Mouse (Mus musculus): ENCODE measurements around the gene Cmss1. TPM values are rescaled to one million over a fixed set of nuclear protein-coding genes. Genes with fewer than 3 reads are reported as not detected.

Cmss1 gene
- total and polyA plus RNA-seq, 2 experiments from 2014 or later = 17.0 to 50.3 TPM

- peaks cover 13% of the 10 kb centered on the region for H3K4me1 ChIP-seq (ENCODE audit: control insufficient read depth, insufficient read depth)
- H3K4me3 ChIP-seq (ENCODE audit: low read depth, low read length) = no peak overlapping the region
- TF ChIP-seq EP300 (IDR thresholded peaks at IDR 0.05; ENCODE audit: low read depth) (no peak), CTCF (IDR thresholded peaks at IDR 0.05; ENCODE audit: low read depth) (no peak)
- DNase-seq (ENCODE audit: low spot score) = no peak
- no peak overlapping the region for H3K9ac ChIP-seq (replicated peaks; ENCODE audit: low read depth, low read length)
- H3K9me3 ChIP-seq (replicated peaks; ENCODE audit: control insufficient read depth, low read length) = no peaks in the 10 kb centered on the region
- 87% methylated on average over 5 of the region's 5 CpGs for WGBS
- ATAC-seq (ENCODE audit: insufficient read depth, low read depth) = no peak
- H3K27me3 ChIP-seq (ENCODE audit: control insufficient read depth, insufficient read depth, low read length) = no peaks in the 10 kb centered on the region
- H3K36me3 ChIP-seq (replicated peaks; ENCODE audit: control insufficient read depth, insufficient read depth, low read length) = no peaks in the 10 kb centered on the region
- no peak overlapping the region for H3K4me2 ChIP-seq (ENCODE audit: low read depth, low read length)
- no peak overlapping the region for H3K27ac ChIP-seq (ENCODE audit: low read depth)
Measured at GRCm38 (mm10) chr16:57486266-57486665, 120.4 kb downstream of the Cmss1 start.

DNA sequence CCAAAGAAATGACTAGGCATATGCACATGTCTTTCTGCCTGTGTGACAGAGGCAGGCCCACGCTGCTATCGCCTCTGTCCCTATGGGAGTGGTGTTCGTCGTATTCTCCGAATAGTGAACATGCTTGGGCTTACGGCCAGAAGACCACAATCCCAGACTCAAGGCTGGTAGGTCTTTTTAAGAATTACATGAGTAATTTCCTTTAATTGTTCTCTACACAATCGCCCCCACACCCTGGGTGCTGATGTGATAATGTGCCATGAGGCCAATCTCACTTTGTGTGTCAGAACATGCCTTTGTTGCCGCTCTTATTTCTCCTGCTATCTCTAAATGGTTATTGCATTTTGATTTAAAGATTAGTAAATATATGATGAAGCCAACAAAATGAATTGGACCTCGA lies 121.4 kb downstream of the Cmss1 start:
- Histone ChIP-seq H3K36me3 (replicated peaks; ENCODE audit: control insufficient read depth, insufficient read depth, low read length) (no peaks in the 10 kb centered on the region), H3K9me3 (replicated peaks; ENCODE audit: control insufficient read depth, low read length) (no peaks in the 10 kb centered on the region), H3K27me3 (ENCODE audit: control insufficient read depth, insufficient read depth, low read length) (no peaks in the 10 kb centered on the region), H3K4me2 (ENCODE audit: low read depth, low read length) (no peak overlapping the region), H3K4me3 (ENCODE audit: low read depth, low read length) (no peak overlapping the region), H3K9ac (replicated peaks; ENCODE audit: low read depth, low read length) (no peak overlapping the region), H3K4me1 (ENCODE audit: control insufficient read depth, insufficient read depth) (peaks cover 16% of the 10 kb centered on the region), H3K27ac (ENCODE audit: low read depth) (no peak overlapping the region)
- no peak for TF ChIP-seq EP300 (IDR thresholded peaks at IDR 0.05; ENCODE audit: low read depth)
- TF ChIP-seq CTCF (IDR thresholded peaks at IDR 0.05; ENCODE audit: low read depth) = no peak
- 49% methylated on average over 9 of the region's 9 CpGs for WGBS
- ATAC-seq (ENCODE audit: insufficient read depth, low read depth) = peak; percentile 78
- DNase-seq (ENCODE audit: low spot score) = peak; percentile 60

DNA sequence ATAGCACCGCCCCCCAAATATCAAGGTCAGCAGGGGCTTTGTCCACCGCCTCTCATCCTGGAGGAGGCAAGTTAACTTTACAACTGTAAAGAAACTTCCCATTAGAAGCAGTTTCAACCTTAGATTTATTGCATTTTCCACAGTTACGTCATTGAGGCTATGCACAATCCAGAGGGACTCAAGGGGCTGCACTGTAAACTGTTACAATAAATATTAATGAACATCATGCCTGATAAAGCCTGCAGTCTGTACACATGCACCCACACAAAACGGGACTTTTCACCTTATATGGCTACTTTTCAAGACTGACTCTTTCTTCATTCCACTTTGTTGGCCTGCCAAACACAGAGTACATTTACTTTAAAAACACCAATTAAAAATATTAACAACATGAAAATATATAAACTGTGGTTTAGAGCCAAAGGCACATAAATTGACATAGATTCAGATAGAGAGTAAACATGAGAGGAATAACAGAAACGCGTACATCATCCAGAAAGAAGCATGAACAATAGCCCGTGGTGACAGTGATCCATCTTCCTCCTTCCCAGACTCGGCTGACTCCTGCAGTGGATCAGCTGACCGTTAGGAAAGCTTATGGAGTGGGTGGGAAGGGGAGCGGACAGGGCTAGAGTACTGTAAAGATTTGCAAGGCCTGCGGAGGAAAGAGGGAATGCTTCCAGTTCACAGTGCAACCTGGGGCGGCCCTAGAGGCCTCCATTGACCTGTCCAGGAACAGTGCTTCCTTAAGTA lies 122.4 kb downstream of the Cmss1 start:
- H3K27me3 ChIP-seq (ENCODE audit: control insufficient read depth, insufficient read depth, low read length) = no peaks in the 10 kb centered on the region
- no peak overlapping the region for H3K9ac ChIP-seq (replicated peaks; ENCODE audit: low read depth, low read length)
- ATAC-seq (ENCODE audit: insufficient read depth, low read depth) = no peak
- H3K27ac ChIP-seq (ENCODE audit: low read depth) = no peak overlapping the region
- no peak overlapping the region for H3K4me2 ChIP-seq (ENCODE audit: low read depth, low read length)
- H3K36me3 ChIP-seq (replicated peaks; ENCODE audit: control insufficient read depth, insufficient read depth, low read length) = no peaks in the 10 kb centered on the region
- H3K9me3 ChIP-seq (replicated peaks; ENCODE audit: control insufficient read depth, low read length) = no peaks in the 10 kb centered on the region
- TF ChIP-seq CTCF (IDR thresholded peaks at IDR 0.05; ENCODE audit: low read depth) (no peak), EP300 (IDR thresholded peaks at IDR 0.05; ENCODE audit: low read depth) (no peak)
- DNase-seq (ENCODE audit: low spot score) = no peak
- H3K4me3 ChIP-seq (ENCODE audit: low read depth, low read length) = no peak overlapping the region
- peaks cover 16% of the 10 kb centered on the region for H3K4me1 ChIP-seq (ENCODE audit: control insufficient read depth, insufficient read depth)
- WGBS = 70% methylated on average over 12 of the region's 12 CpGs

- 24% methylated on average over 2 of the region's 2 CpGs for WGBS
- no peaks in the 10 kb centered on the region for H3K9me3 ChIP-seq (replicated peaks; ENCODE audit: control insufficient read depth, low read length)
- ATAC-seq (ENCODE audit: insufficient read depth, low read depth) (no peak), DNase-seq (ENCODE audit: low spot score) (no peak)
- H3K27ac ChIP-seq (ENCODE audit: low read depth) = peak overlapping the region; percentile 63; the same call in 1 of the 2 replicates
- no peak overlapping the region for H3K4me2 ChIP-seq (ENCODE audit: low read depth, low read length)
- no peak overlapping the region for H3K9ac ChIP-seq (replicated peaks; ENCODE audit: low read depth, low read length)
- no peaks in the 10 kb centered on the region for H3K36me3 ChIP-seq (replicated peaks; ENCODE audit: control insufficient read depth, insufficient read depth, low read length)
- peaks cover 23% of the 10 kb centered on the region for H3K4me1 ChIP-seq (ENCODE audit: control insufficient read depth, insufficient read depth)
- H3K4me3 ChIP-seq (ENCODE audit: low read depth, low read length) = no peak overlapping the region
- H3K27me3 ChIP-seq (ENCODE audit: control insufficient read depth, insufficient read depth, low read length) = no peaks in the 10 kb centered on the region
- no peak for TF ChIP-seq EP300 (IDR thresholded peaks at IDR 0.05; ENCODE audit: low read depth)
- TF ChIP-seq CTCF (IDR thresholded peaks at IDR 0.05; ENCODE audit: low read depth) = no peak
Measured at GRCm38 (mm10) chr16:57483503-57483902, 123.2 kb downstream of the Cmss1 start.

GRCm38 (mm10) chr16:57482911-57483310 lies 123.8 kb downstream of the Cmss1 start:
- WGBS = 27% methylated on average over 4 of the region's 4 CpGs
- Histone ChIP-seq H3K9me3 (replicated peaks; ENCODE audit: control insufficient read depth, low read length) (no peaks in the 10 kb centered on the region), H3K4me2 (ENCODE audit: low read depth, low read length) (no peak overlapping the region), H3K9ac (replicated peaks; ENCODE audit: low read depth, low read length) (no peak overlapping the region), H3K27ac (ENCODE audit: low read depth) (peak overlapping the region; percentile 63), H3K4me1 (ENCODE audit: control insufficient read depth, insufficient read depth) (peaks cover 27% of the 10 kb centered on the region), H3K4me3 (ENCODE audit: low read depth, low read length) (no peak overlapping the region), H3K27me3 (ENCODE audit: control insufficient read depth, insufficient read depth, low read length) (no peaks in the 10 kb centered on the region), H3K36me3 (replicated peaks; ENCODE audit: control insufficient read depth, insufficient read depth, low read length) (no peaks in the 10 kb centered on the region)
- ATAC-seq (ENCODE audit: insufficient read depth, low read depth) (no peak), DNase-seq (ENCODE audit: low spot score) (no peak)
- TF ChIP-seq EP300 (IDR thresholded peaks at IDR 0.05; ENCODE audit: low read depth) = no peak
- TF ChIP-seq CTCF (IDR thresholded peaks at IDR 0.05; ENCODE audit: low read depth) = no peak

DNA sequence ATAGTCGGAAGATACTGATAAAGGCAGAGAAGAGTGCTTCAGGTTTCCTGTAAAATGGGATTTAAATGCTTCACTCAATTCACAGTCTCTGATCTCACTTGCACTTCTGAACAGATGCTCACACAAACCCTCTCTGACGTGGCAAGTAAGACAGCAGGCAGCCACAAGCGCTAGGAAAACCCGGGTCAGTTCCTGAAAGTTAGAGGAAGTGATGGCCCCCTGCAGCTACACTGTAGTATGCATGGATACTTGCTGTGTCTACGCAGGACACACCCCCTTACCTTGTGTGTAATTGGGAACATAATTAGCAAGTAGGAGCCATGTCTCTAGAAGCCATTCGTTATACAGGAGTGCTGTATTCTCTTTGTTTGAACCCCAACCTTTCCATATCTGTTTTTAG lies 124.4 kb downstream of the Cmss1 start:
- Histone ChIP-seq H3K9me3 (replicated peaks; ENCODE audit: control insufficient read depth, low read length) (no peaks in the 10 kb centered on the region), H3K27ac (ENCODE audit: low read depth) (no peak overlapping the region), H3K9ac (replicated peaks; ENCODE audit: low read depth, low read length) (no peak overlapping the region), H3K36me3 (replicated peaks; ENCODE audit: control insufficient read depth, insufficient read depth, low read length) (no peaks in the 10 kb centered on the region), H3K4me1 (ENCODE audit: control insufficient read depth, insufficient read depth) (peaks cover 27% of the 10 kb centered on the region), H3K4me3 (ENCODE audit: low read depth, low read length) (no peak overlapping the region), H3K4me2 (ENCODE audit: low read depth, low read length) (no peak overlapping the region), H3K27me3 (ENCODE audit: control insufficient read depth, insufficient read depth, low read length) (no peaks in the 10 kb centered on the region)
- ATAC-seq (ENCODE audit: insufficient read depth, low read depth) (no peak), DNase-seq (ENCODE audit: low spot score) (no peak)
- WGBS = 78% methylated on average over 6 of the region's 6 CpGs
- no peak for TF ChIP-seq CTCF (IDR thresholded peaks at IDR 0.05; ENCODE audit: low read depth)
- no peak for TF ChIP-seq EP300 (IDR thresholded peaks at IDR 0.05; ENCODE audit: low read depth)
